Mouse (Mus musculus) forebrain, postnatal 0 days (tissue): ENCODE data around the gene Pgpep1. TPM values are rescaled to one million over a fixed set of nuclear protein-coding genes. Genes with fewer than 3 reads are reported as not detected.
A peak's percentile ranks its signal among the peaks of the same experiment; 100 is the strongest.

Experiments
- ATAC-seq: fragments of 200-750 bp; cut with Nextera tagmentation; 2 replicates; pipeline ENCODE4 v1.8.0; 2017; ENCODE audit warnings: mild to moderate bottlenecking, moderate library complexity
- DNase-seq: peaks from one replicate; pipeline ENCODE4 v3.0.0-alpha.2; 2015
- H3K27ac ChIP-seq: fragments of 300-500 bp; sonication (generic); 2 replicates; pipeline ENCODE4 v1.5.1; 2014; ENCODE audit warnings: low read depth, mild to moderate bottlenecking, antibody characterized with exemption, low read length, moderate library complexity, mixed read lengths
- H3K27me3 ChIP-seq: fragments of 300-500 bp; sonication (generic); 2 replicates; pipeline ENCODE4 v1.6.1; 2014; ENCODE audit warnings: mild to moderate bottlenecking, low read length, mixed read lengths; ENCODE audit not compliant: insufficient read depth
- H3K36me3 ChIP-seq: fragments of 300-500 bp; sonication (generic); 2 replicates; pipeline ENCODE4 v1.6.1; 2014; ENCODE audit warnings: mild to moderate bottlenecking, moderate library complexity; ENCODE audit not compliant: insufficient read depth
- H3K4me1 ChIP-seq: fragments of 300-500 bp; sonication (generic); 2 replicates; pipeline ENCODE4 v1.6.1; 2014; ENCODE audit warnings: antibody characterized with exemption; ENCODE audit not compliant: insufficient read depth
- H3K4me2 ChIP-seq: fragments of 300-500 bp; sonication (generic); 2 replicates; pipeline ENCODE4 v1.6.1; 2014; ENCODE audit warnings: low read depth, mild to moderate bottlenecking, moderate library complexity
- H3K4me3 ChIP-seq: fragments of 300-500 bp; sonication (generic); 2 replicates; pipeline ENCODE4 v1.5.1; 2014; ENCODE audit warnings: low read depth, low read length, mixed read lengths
- H3K9ac ChIP-seq: fragments of 300-500 bp; sonication (generic); 2 replicates; pipeline ENCODE4 v1.6.1; 2014; ENCODE audit warnings: mild to moderate bottlenecking
- H3K9me3 ChIP-seq: fragments of 300-500 bp; sonication (generic); 2 replicates; pipeline ENCODE4 v1.6.1; 2016; ENCODE audit warnings: low read length
- CTCF ChIP-seq: sonication (generic); IDR thresholded peaks from 2 replicates; pipeline ENCODE4 v1.5.1; 2016; ENCODE audit warnings: antibody characterized with exemption, control low read depth, low read depth
- WGBS: fragments of 180-500 bp; shearing (Covaris S2); extraction: QIAGEN DNeasy Blood & Tissue Kit; methylation state at CpG from one replicate; pipeline ENCODE4 v1.1.7; 2014; 5-methylcytosine and 5-hydroxymethylcytosine counted together
- polyA plus RNA-seq: library from polyadenylated mRNA; unstranded; fragments of >200 nt; fragmentation: Nextera tagmentation; extraction: Ambion mirVana; gene quantifications from 2 replicates; pipeline ENCODE4 v1.2.1, GENCODE M21; 2015
- total RNA-seq: library from RNA; depleted of rRNA; stranded (reverse); fragments of >200 nt; gene quantifications from 2 replicates; pipeline ENCODE4 v1.2.3, GENCODE M21; 2014; rRNA removed

The Pgpep1 gene
- total RNA-seq (22.1 and 23.8 TPM in 2 replicates), polyA plus RNA-seq (22.1 and 26.1 TPM in 2 replicates)

DNA sequence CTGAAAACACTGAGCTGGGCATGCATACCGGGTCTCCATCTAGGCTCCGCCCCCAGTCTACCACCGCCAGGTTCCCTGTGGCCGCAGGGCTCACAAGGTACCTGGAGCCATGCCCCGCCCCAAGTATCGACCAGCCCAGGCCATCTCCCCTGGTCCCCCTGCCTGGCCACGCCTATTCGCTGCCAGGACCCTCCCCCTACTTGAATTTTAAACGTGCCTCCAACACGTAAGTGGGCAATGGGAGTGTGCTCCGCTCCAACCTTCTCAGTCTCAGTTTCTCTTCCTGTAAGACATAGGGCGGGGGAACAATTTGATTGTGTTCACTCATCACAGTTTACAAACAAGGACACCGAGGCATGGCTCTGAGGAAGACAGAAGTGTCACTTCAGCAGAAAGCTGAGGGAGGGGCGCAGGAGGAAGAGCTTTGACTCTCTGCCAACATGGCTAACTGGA lies at the start of gene Pgpep1:
Gene Pgpep1 (minus strand): TSS at position 116 of the 453 bp plus-strand sequence.
- H3K4me3 ChIP-seq: peak within 1 kb of the TSS; percentile 74
- no peak for TF ChIP-seq CTCF

GRCm38 (mm10) chr8:70709794-70710193 lies 49.6 kb upstream of the Pgpep1 start:
- Histone ChIP-seq H3K9me3 (no peaks in the 10 kb centered on the region), H3K27ac (no peak overlapping the region), H3K27me3 (no peaks in the 10 kb centered on the region), H3K36me3 (no peaks in the 10 kb centered on the region; the same call in 1 of the 2 replicates), H3K4me1 (no peaks in the 10 kb centered on the region), H3K9ac (no peak overlapping the region), H3K4me2 (no peak overlapping the region), H3K4me3 (no peak overlapping the region)
- no peak for TF ChIP-seq CTCF
- no peak for DNase-seq
- WGBS: 91% methylated on average over 9 of the region's 9 CpGs
- ATAC-seq: no peak

More for the DNA sequence above, at the start of gene Pgpep1:
- Histone ChIP-seq H3K4me2 (peak within 1 kb of the TSS; percentile 96), H3K36me3 (0 out of 2 replicates have a peak, but pooled peaks cover 3% of the 10 kb centered on the region), H3K9ac (peak within 1 kb of the TSS; percentile 73), H3K27me3 (no peaks in the 10 kb centered on the region), H3K4me1 (peaks cover 3% of the 10 kb centered on the region; the same call in 1 of the 2 replicates), H3K9me3 (no peaks in the 10 kb centered on the region), H3K27ac (peak within 1 kb of the TSS; percentile 21; the same call in 1 of the 2 replicates)
- ATAC-seq (peak; percentile 21), DNase-seq (peak; percentile 43)
- 4% methylated on average over 14 of the region's 14 CpGs for WGBS

- Histone ChIP-seq H3K9ac (no peak overlapping the region), H3K4me1 (no peaks in the 10 kb centered on the region), H3K4me2 (no peak overlapping the region), H3K27me3 (no peaks in the 10 kb centered on the region), H3K9me3 (no peaks in the 10 kb centered on the region), H3K4me3 (no peak overlapping the region), H3K36me3 (peaks cover 10% of the 10 kb centered on the region), H3K27ac (no peak overlapping the region)
- TF ChIP-seq CTCF: no peak
- ATAC-seq (no peak), DNase-seq (no peak)
- 93% methylated on average over 14 of the region's 14 CpGs for WGBS
These were observed 48.1 kb upstream of the Pgpep1 start for GRCm38 (mm10) chr8:70708281-70708680.

- 93% methylated on average over 3 of the region's 3 CpGs for WGBS
- no peak for TF ChIP-seq CTCF
- ATAC-seq: no peak
- no peak within 1 kb of the TSS for H3K27ac ChIP-seq
- H3K9ac ChIP-seq: 0 out of 2 replicates have a peak within 1 kb of the TSS, but pooled peaks have one; percentile 6
- no peaks in the 10 kb centered on the region for H3K9me3 ChIP-seq
- peaks cover 10% of the 10 kb centered on the region; the same call in 1 of the 2 replicates for H3K36me3 ChIP-seq
- H3K27me3 ChIP-seq: no peaks in the 10 kb centered on the region
- H3K4me1 ChIP-seq: peaks cover 13% of the 10 kb centered on the region
- peak within 1 kb of the TSS; percentile 60; the same call in 1 of the 2 replicates for H3K4me2 ChIP-seq
- no peak within 1 kb of the TSS for H3K4me3 ChIP-seq
- DNase-seq: no peak
These were observed 43.1 kb upstream of the Pgpep1 start, which contains the start of gene Iqcn for GRCm38 (mm10) chr8:70703287-70703686. TSS of gene Iqcn (plus strand) at chr8:70703457.

GRCm38 (mm10) chr8:70702842-70703182 lies 42.6 kb upstream of the Pgpep1 start:
- Histone ChIP-seq H3K9me3 (no peaks in the 10 kb centered on the region), H3K27ac (no peak overlapping the region), H3K4me2 (peak overlapping the region; percentile 60; the same call in 1 of the 2 replicates), H3K9ac (no peak overlapping the region), H3K27me3 (no peaks in the 10 kb centered on the region), H3K4me1 (peaks cover 13% of the 10 kb centered on the region), H3K4me3 (no peak overlapping the region), H3K36me3 (peaks cover 10% of the 10 kb centered on the region; the same call in 1 of the 2 replicates)
- ATAC-seq (no peak), DNase-seq (peak; percentile 36)
- TF ChIP-seq CTCF: no peak
- 73% methylated on average over 3 of the region's 3 CpGs for WGBS

GRCm38 (mm10) chr8:70701982-70702841 lies 42.0 kb upstream of the Pgpep1 start:
- Histone ChIP-seq H3K4me1 (peaks cover 13% of the 10 kb centered on the region), H3K9me3 (no peaks in the 10 kb centered on the region), H3K4me2 (peak overlapping the region; percentile 60), H3K9ac (0 out of 2 replicates have a peak overlapping the region, but pooled peaks have one; percentile 6), H3K36me3 (peaks cover 10% of the 10 kb centered on the region; the same call in 1 of the 2 replicates), H3K27me3 (no peaks in the 10 kb centered on the region), H3K4me3 (no peak overlapping the region), H3K27ac (no peak overlapping the region)
- ATAC-seq (no peak), DNase-seq (no peak)
- WGBS: 75% methylated on average over 2 of the region's 2 CpGs
- TF ChIP-seq CTCF: no peak
